Mouse (Mus musculus) urinary bladder, postnatal 4 days (tissue): ENCODE measurements around the gene Vax1.

Experiments
- DNase-seq, 2 experiments: peaks; one replicate each; pipeline ENCODE4 v3.0.0; 2021 to 2022; ENCODE audit warnings: low spot score in 2 of 2

The Vax1 gene

DNA sequence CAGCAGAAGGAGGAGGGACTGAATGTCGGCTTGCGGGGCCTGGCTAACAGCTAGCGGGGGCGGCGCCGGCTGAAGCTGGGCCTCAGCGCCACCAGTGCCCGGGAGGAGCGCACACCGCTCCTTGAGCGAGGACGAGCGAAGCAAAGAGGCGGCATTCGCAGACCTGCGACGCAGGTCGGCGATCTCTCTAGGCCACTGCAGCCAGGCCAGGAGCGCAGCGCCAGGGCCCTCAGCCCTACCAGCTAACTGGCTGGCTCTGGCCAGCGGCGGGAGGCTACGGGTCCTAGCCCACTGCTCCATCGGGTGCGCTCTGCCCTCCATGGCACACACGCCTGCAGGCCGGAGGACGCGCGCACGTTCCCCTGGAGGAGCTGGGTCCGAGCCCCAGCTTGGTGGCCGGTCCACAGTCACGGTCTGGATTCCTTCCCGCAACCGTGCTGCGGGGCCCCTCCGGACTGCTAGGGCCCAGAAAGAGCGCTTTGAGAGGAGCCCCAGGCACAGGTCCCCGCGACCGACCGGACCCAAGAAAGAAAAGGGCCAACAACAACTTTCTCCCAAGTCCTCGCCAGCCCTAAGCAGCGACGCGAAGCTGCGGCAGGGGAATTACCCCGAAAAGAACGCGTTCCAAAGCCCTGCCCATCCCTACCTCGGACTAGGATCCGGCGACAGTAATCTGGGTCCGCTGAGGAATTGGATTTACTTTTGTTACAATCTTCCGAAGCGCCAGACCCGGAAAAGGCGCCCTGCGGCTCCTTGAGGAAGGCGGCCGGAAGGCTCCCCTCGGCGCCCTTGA is 517 bp downstream of the Vax1 start:
- DNase-seq: no peak

GRCm38 (mm10) chr19:59168386-59168905 is 1.4 kb downstream of the Vax1 start:
- no peak for DNase-seq

- no peak for DNase-seq
Measured at GRCm38 (mm10) chr19:59167871-59168270, 2.0 kb downstream of the Vax1 start.

- DNase-seq: no peak
Measured at GRCm38 (mm10) chr19:59166879-59167278, 3.0 kb downstream of the Vax1 start.

- no peak for DNase-seq
Measured at GRCm38 (mm10) chr19:59166311-59166761, 3.5 kb downstream of the Vax1 start.

DNA sequence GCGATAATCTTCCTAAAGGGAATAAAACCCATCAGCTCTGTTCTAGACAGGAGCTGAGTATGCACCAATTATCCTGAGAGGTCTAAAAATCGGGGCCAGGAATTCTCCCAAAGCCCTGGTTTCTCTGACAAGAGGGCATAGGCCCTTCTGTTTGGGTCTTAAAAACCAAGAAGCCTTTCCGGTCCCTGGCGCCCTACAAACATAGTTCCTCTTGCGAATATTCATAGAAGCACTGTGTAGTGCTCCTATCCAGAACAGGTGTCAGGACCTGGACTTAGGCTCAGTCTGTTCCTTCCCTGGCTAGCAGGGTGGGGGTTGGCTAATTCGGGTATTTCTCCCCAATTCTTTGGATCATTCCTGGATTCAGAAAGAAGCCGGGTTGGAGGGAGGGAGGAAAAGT is 4.3 kb downstream of the Vax1 start:
- no peak for DNase-seq

GRCm38 (mm10) chr19:59164896-59165560 is 4.8 kb downstream of the Vax1 start:
- no peak for DNase-seq

DNA sequence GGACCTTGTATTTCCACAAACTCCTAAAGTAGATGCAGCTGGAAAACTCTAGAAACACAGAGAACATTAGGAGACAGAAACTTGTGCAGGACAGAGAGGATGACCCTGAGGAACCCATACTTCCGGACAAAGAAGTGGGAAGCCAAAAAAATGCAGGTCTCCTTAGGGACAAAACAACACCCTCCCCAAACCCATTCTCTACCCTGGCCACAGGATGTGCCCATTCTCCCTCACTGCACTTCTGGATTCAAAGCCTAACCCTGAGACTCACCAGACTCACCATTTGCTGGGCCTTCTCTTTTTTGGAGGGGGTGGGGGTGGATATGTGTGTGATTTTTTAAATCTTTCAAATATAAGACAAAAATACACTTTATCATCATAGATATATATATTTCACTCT is 5.7 kb downstream of the Vax1 start:
- DNase-seq: no peak

DNA sequence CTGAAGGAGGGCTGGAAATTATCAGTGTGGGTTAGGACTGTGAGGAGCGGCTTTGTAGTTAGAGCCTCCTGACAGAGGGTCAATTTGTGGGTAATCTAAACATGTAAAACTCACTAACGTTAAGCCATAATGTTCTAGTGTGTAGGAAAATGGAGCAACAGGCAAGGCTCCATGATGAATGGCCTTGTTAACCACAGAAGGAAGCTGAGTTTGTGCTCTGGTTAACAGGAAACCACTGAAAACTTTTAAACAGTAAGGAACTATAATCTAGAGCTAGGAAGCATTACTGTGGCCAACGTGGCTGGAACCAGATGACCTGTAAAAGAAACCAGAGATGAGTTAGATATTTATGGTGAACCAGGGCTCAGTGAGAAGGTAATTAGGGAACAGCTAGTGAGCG is 13.2 kb downstream of the Vax1 start:
- DNase-seq: no peak

- DNase-seq: no peak
Measured at GRCm38 (mm10) chr19:59154171-59154570, 15.7 kb downstream of the Vax1 start.

GRCm38 (mm10) chr19:59145492-59146140 is 24.2 kb downstream of the Vax1 start:
- no peak for DNase-seq

DNA sequence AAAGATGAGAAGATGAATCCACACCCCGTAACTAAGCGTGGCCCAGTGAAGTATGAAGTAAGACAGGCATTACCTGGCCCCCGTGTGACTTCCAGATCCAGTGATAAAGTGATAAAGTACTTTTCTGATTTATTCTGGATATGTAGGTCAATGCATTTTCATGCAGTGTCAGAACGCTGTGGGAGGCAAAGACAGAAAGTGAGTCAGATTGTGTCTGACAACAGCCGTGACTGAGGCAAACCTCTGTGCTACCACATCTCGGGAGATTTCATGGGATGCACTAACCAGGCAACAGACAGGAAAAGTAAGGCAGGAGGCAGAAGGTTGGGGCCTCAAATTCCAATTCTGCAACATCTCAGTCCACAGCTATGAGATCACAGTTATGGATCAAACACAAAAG is 24.8 kb downstream of the Vax1 start:
- no peak for DNase-seq

- DNase-seq: no peak
Measured at GRCm38 (mm10) chr19:59142206-59142605, 27.6 kb downstream of the Vax1 start.

- DNase-seq: no peak
Measured at GRCm38 (mm10) chr19:59135387-59135786, 34.5 kb downstream of the Vax1 start.

DNA sequence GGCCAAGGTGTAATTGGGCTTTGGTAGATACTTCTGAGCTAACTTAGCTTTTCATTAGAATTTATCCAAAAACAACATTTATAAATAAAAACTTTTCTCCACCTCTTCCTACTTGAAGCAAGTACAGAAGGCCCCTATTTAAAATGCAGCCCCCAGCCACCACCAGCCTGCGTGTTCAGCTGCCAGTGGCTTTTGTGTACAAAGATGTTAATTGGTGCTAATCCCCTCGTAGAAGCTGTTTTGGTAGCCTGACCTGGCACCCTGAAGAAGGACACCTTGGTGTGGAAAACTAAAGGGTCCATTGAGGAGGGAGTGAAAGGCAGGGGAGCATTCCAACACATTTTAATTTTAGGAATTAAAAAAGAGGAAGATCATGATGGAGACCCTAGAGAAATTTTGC is 34.9 kb downstream of the Vax1 start:
- DNase-seq: no peak

- DNase-seq: no peak
Measured at GRCm38 (mm10) chr19:59133202-59133601, 36.7 kb downstream of the Vax1 start.

- no peak for DNase-seq
Measured at GRCm38 (mm10) chr19:59129671-59130070, 40.2 kb downstream of the Vax1 start.

DNA sequence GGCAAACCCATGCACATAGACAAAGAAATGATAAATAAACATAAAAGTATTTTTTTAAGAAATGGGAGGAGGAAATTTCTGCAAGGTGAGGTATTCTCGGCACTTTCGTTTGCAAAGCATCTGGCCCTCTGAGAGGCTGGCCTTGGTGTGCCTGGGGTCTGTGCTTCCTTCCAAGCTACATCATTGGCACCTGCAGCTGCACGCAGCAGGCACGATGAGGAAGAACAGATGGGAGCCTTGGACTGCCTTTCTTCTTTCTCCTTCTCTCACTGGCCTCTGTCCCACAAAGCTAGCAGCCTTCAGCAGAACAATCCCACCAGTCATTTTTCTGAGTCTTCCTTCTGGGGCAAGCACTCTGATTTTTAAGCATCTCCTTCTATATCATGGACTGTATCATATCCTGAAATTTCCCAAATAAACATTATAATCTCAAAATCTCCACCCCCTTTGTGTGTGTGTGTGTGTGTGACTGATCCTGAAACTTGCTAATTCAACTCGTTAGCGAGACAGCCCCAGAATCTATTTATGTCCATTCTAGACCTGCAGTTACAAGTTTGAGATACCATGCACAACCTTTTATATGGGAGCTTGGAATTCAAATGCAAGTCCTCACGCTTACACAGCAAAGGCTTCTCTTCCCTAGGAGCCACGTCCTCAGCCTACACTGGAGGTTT is 41.2 kb downstream of the Vax1 start:
- no peak for DNase-seq

DNA sequence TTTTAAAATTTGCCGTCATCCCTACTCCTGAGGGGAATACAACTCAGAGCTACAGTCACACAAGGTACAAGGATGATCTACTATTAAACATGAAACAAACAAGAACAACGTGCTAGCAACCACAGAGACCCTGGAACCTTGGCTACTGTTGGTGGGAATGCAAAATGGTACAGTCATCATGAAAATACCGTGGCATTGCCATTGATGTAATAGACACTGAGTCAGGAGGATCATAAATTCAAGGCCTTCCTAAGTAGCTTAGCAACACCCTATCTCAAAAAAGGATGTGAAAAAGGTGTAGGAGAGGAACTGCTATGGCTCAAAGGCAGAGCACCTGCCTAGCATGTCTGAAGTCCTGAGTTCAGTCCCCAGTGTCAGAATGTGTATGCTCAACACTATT is 42.4 kb downstream of the Vax1 start:
- DNase-seq: no peak
